Mouse (Mus musculus): Measurements from ENCODE around the gene Prim2. TPM values are rescaled to one million over a fixed set of nuclear protein-coding genes. Genes with fewer than 3 reads are reported as not detected.
A peak's percentile ranks its signal among the peaks of the same experiment; 100 is the strongest.

Gene Prim2
- total and polyA plus RNA-seq, 3 experiments = 24.9 to 237 (median 157) TPM

DNA sequence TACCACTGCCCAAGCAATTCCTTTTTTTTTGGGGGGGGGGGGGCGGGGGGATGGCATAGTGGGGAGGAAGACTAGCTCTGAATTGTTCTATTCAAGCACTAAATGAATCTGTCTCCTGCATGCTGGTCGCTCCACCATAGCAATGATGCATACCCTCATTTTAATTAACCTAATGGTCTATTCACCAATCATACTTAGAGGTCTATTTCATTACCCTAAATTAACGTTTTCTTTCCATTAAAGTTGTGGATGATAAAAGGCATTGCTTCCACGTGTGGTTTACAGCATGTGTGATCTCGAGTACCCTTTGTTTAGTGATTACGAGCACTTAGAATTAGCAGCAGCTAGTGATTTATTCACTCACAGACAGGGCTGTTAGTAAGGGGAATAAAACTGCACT, 81.0 kb downstream of the Prim2 start:
- Histone ChIP-seq H3K27me3 (ENCODE audit: insufficient read depth, low read length) (no peaks in the 10 kb centered on the region), H3K9me3 (replicated peaks) (no peaks in the 10 kb centered on the region), H3K4me1 (ENCODE audit: insufficient read depth, low read depth, low read length) (peaks cover 64% of the 10 kb centered on the region), H3K4me3 (ENCODE audit: low read depth, low read length) (no peak overlapping the region), H3K36me3 (replicated peaks) (peaks cover 50% of the 10 kb centered on the region)
- no peak for DNase-seq (ENCODE audit: low spot score)
- no peak for ATAC-seq (ENCODE audit: extremely low read depth, insufficient number of reproducible peaks, low FRiP score, poor library complexity, severe bottlenecking)
- TF ChIP-seq TAL1 (conservative IDR thresholded peaks at IDR 0.05; ENCODE audit: low read depth, low read length) (no peak), GATA2 (IDR thresholded peaks at IDR 0.05; ENCODE audit: borderline replicate concordance, low read depth, low read length) (no peak), POLR2AphosphoS5 (IDR thresholded peaks at IDR 0.05; ENCODE audit: insufficient replicate concordance, low read depth, low read length) (no peak), GATA1 (IDR thresholded peaks at IDR 0.05; ENCODE audit: borderline replicate concordance, low read length) (no peak), CTCF (IDR thresholded peaks at IDR 0.05; ENCODE audit: low read depth, low read length) (no peak)

DNA sequence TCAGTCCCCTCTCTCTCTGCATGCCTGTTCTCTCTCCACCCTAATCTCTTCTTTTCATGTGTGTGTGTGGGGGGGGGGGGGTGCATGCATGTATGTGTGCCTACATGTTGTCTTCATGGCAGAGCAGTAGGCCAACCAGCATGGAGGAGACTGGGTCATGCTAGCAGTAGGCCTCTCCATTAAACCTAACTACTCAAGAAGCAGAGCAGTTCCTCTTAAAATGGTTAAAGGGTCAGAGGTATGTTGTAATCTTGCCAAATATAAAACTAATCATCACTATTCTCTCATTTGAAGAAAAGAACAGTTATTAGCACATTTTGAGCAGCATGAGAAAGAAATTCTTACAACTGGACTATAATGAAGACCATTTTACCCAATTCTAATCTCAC, 85.0 kb downstream of the Prim2 start:
- Histone ChIP-seq H3K27me3 (ENCODE audit: insufficient read depth, low read length) (no peaks in the 10 kb centered on the region), H3K4me1 (ENCODE audit: insufficient read depth, low read depth, low read length) (peaks cover 60% of the 10 kb centered on the region), H3K36me3 (replicated peaks) (peaks cover 49% of the 10 kb centered on the region), H3K9me3 (replicated peaks) (no peaks in the 10 kb centered on the region), H3K4me3 (ENCODE audit: low read depth, low read length) (no peak overlapping the region)
- TF ChIP-seq TAL1 (conservative IDR thresholded peaks at IDR 0.05; ENCODE audit: low read depth, low read length) = no peak
- no peak for TF ChIP-seq CTCF (IDR thresholded peaks at IDR 0.05; ENCODE audit: low read depth, low read length)
- TF ChIP-seq POLR2AphosphoS5 (IDR thresholded peaks at IDR 0.05; ENCODE audit: insufficient replicate concordance, low read depth, low read length) = no peak
- TF ChIP-seq GATA1 (IDR thresholded peaks at IDR 0.05; ENCODE audit: borderline replicate concordance, low read length) = no peak
- no peak for TF ChIP-seq GATA2 (IDR thresholded peaks at IDR 0.05; ENCODE audit: borderline replicate concordance, low read depth, low read length)
- DNase-seq (ENCODE audit: low spot score) (no peak), ATAC-seq (ENCODE audit: extremely low read depth, insufficient number of reproducible peaks, low FRiP score, poor library complexity, severe bottlenecking) (no peak)

- no peaks in the 10 kb centered on the region for H3K9me3 ChIP-seq (replicated peaks)
- TF ChIP-seq TAL1 (conservative IDR thresholded peaks at IDR 0.05; ENCODE audit: low read depth, low read length) (no peak), POLR2AphosphoS5 (IDR thresholded peaks at IDR 0.05; ENCODE audit: insufficient replicate concordance, low read depth, low read length) (no peak), CTCF (IDR thresholded peaks at IDR 0.05; ENCODE audit: low read depth, low read length) (no peak)
- ATAC-seq (ENCODE audit: extremely low read depth, insufficient number of reproducible peaks, low FRiP score, poor library complexity, severe bottlenecking) (peak; percentile 74), DNase-seq (ENCODE audit: low spot score) (no peak)
- no peaks in the 10 kb centered on the region for H3K27me3 ChIP-seq (ENCODE audit: insufficient read depth, low read length)
- H3K36me3 ChIP-seq (replicated peaks) = peaks cover 44% of the 10 kb centered on the region
- no peak overlapping the region for H3K4me3 ChIP-seq (ENCODE audit: low read depth, low read length)
- peaks cover 61% of the 10 kb centered on the region for H3K4me1 ChIP-seq (ENCODE audit: insufficient read depth, low read depth, low read length)
Observed at GRCm38 (mm10) chr1:33583817-33584589, 85.6 kb downstream of the Prim2 start.

GRCm38 (mm10) chr1:33578593-33578992, 91.0 kb downstream of the Prim2 start:
- DNase-seq (ENCODE audit: low spot score) = peak; percentile 64
- peaks cover 69% of the 10 kb centered on the region for H3K4me1 ChIP-seq (ENCODE audit: insufficient read depth, low read depth, low read length)
- H3K27me3 ChIP-seq (ENCODE audit: insufficient read depth, low read length) = no peaks in the 10 kb centered on the region
- H3K36me3 ChIP-seq (replicated peaks) = peaks cover 34% of the 10 kb centered on the region
- H3K4me3 ChIP-seq (ENCODE audit: low read depth, low read length) = peak overlapping the region; percentile 20; the same call in 1 of the 2 replicates
- peak; percentile 52 for ATAC-seq (ENCODE audit: extremely low read depth, insufficient number of reproducible peaks, low FRiP score, poor library complexity, severe bottlenecking)
- H3K9me3 ChIP-seq (replicated peaks) = no peaks in the 10 kb centered on the region
- TF ChIP-seq GATA2 (IDR thresholded peaks at IDR 0.05; ENCODE audit: borderline replicate concordance, low read depth, low read length) = no peak
- no peak for TF ChIP-seq TAL1 (conservative IDR thresholded peaks at IDR 0.05; ENCODE audit: low read depth, low read length)
- no peak for TF ChIP-seq CTCF (IDR thresholded peaks at IDR 0.05; ENCODE audit: low read depth, low read length)
- TF ChIP-seq POLR2AphosphoS5 (IDR thresholded peaks at IDR 0.05; ENCODE audit: insufficient replicate concordance, low read depth, low read length) = no peak
- no peak for TF ChIP-seq GATA1 (IDR thresholded peaks at IDR 0.05; ENCODE audit: borderline replicate concordance, low read length)

DNA sequence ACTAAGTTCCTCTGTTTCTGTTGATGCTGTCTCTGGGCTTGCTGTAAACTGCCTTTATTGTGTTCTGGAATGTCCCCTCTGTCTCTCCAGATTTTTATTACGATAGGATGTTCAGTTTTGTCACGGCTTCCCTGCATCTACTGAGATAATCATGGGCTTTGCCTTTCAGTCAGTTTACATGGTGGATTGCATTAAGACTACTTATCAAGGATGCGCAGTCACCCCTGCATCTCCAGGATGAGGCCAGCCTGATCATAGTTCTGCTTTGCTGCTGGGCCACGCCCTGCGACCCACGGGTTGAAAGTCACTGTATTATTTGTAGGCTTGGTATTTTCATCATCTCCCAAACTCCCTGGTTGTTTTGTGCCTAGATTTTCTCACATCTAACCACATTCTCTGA, 95.1 kb downstream of the Prim2 start:
- no peaks in the 10 kb centered on the region for H3K27me3 ChIP-seq (ENCODE audit: insufficient read depth, low read length)
- no peak overlapping the region for H3K4me3 ChIP-seq (ENCODE audit: low read depth, low read length)
- peaks cover 29% of the 10 kb centered on the region for H3K36me3 ChIP-seq (replicated peaks)
- DNase-seq (ENCODE audit: low spot score) (peak; percentile 66), ATAC-seq (ENCODE audit: extremely low read depth, insufficient number of reproducible peaks, low FRiP score, poor library complexity, severe bottlenecking) (peak; percentile 94)
- H3K4me1 ChIP-seq (ENCODE audit: insufficient read depth, low read depth, low read length) = peaks cover 66% of the 10 kb centered on the region
- TF ChIP-seq TAL1 (conservative IDR thresholded peaks at IDR 0.05; ENCODE audit: low read depth, low read length) = peak; percentile 99
- no peak for TF ChIP-seq GATA1 (IDR thresholded peaks at IDR 0.05; ENCODE audit: borderline replicate concordance, low read length)
- no peak for TF ChIP-seq POLR2AphosphoS5 (IDR thresholded peaks at IDR 0.05; ENCODE audit: insufficient replicate concordance, low read depth, low read length)
- peak; percentile 47; the same call in 1 of the 2 replicates for TF ChIP-seq GATA2 (IDR thresholded peaks at IDR 0.05; ENCODE audit: borderline replicate concordance, low read depth, low read length)
- no peaks in the 10 kb centered on the region; the same call in 1 of the 2 replicates for H3K9me3 ChIP-seq (replicated peaks)

- Histone ChIP-seq H3K4me3 (ENCODE audit: low read depth, low read length) (no peak overlapping the region), H3K36me3 (replicated peaks) (peaks cover 24% of the 10 kb centered on the region), H3K4me1 (ENCODE audit: insufficient read depth, low read depth, low read length) (peaks cover 35% of the 10 kb centered on the region), H3K27me3 (ENCODE audit: insufficient read depth, low read length) (no peaks in the 10 kb centered on the region), H3K9me3 (replicated peaks) (no peaks in the 10 kb centered on the region)
- TF ChIP-seq TAL1 (conservative IDR thresholded peaks at IDR 0.05; ENCODE audit: low read depth, low read length) (no peak), CTCF (IDR thresholded peaks at IDR 0.05; ENCODE audit: low read depth, low read length) (peak; percentile 71)
- ATAC-seq (ENCODE audit: extremely low read depth, insufficient number of reproducible peaks, low FRiP score, poor library complexity, severe bottlenecking) = peak; percentile 87
- DNase-seq (ENCODE audit: low spot score) = peak; percentile 22
Observed at GRCm38 (mm10) chr1:33565764-33566401, 103.7 kb downstream of the Prim2 start.
